Mouse (Mus musculus) bone marrow, adult 2 months (tissue): ENCODE measurements around the gene Plekhh3.

Source experiments
- CTCF ChIP-seq: fragments of 200-500 bp; IDR thresholded peaks from 2 replicates; pipeline ENCODE4 v1.5.1; 2011; ENCODE audit warnings: low read length, control low read depth; ENCODE audit not compliant: control insufficient read depth, insufficient read depth
- POLR2A ChIP-seq: fragments of 200-500 bp; IDR thresholded peaks from 2 replicates; pipeline ENCODE4 v1.6.1; 2011; ENCODE audit warnings: low read depth, mild to moderate bottlenecking, control low read depth, low read length, borderline replicate concordance; ENCODE audit not compliant: control insufficient read depth

DNA sequence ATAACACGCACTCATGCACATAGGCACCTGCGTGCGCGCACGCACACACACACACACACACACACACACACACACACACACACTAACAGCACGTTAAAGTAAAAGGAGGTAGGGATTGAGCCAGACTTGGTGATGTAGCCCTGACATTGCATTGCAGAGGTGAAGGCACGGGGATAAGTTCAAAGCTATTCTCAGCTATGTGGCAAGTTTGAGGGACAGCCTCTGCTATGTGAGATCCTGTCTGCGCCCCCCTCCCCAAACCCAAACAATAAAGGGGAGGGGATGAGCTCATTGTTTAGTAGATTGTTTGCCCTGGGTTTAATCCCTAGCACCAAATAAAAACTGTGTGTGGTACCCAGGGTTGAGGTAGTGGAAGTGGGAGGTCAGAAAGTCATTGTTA is 30.1 kb downstream of the Plekhh3 start:
- TF ChIP-seq CTCF (no peak), POLR2A (no peak)
